Mouse (Mus musculus): ENCODE measurements around the gene Trrap.

Gene Trrap

DNA sequence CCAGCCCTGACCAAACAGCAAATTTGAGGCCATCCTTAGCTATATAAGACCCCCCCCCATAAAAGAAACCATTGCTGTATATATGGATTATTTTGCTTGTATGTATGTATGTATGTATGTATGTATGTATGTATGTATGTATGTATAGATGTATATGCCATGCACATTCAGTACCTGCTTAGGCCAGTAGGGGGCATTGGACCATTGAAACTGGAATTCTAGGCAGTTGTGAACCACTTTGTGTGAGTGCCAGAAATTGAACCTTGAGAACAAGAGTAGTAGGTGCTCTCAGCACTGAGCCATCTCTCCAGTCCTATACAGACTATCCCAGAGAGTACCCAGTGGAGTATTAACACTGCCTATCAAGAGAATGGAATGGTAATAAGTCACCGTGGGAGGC lies 104.2 kb downstream of the Trrap start:
- no peak for DNase-seq (ENCODE audit: low spot score in 2 of 2)

- DNase-seq (ENCODE audit: low spot score in 2 of 2) = no peak
Observed at GRCm38 (mm10) chr5:144872326-144872725, 104.8 kb downstream of the Trrap start.

GRCm38 (mm10) chr5:144872867-144873266 lies 105.3 kb downstream of the Trrap start:
- DNase-seq (ENCODE audit: low spot score in 2 of 2) = no peak

GRCm38 (mm10) chr5:144875227-144875626 lies 107.7 kb downstream of the Trrap start:
- no peak for DNase-seq (ENCODE audit: low spot score in 2 of 2)

GRCm38 (mm10) chr5:144875892-144876291 lies 108.4 kb downstream of the Trrap start:
- DNase-seq (ENCODE audit: low spot score in 2 of 2) = peak; percentile 71 to 74

DNA sequence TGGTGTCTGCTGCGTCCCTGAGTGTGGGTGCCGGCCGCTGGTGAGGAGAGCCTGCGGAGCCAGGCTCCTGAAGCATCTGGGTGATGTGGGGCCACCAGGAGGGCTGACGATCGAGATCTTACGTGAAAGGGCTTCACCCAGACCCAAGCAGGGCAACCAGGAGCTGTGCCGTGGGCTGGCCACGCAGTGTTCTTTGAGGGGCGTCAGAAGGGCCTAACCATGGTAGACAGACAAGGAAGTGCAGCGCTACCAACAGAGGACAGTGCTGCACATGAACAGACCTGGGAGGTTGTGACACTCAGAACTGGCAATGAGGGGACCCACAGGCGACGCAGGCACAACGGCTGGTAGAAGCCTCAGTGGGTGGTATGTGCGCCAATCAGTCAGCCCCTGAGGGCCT lies 109.5 kb downstream of the Trrap start:
- DNase-seq (ENCODE audit: low spot score in 2 of 2) = no peak

- peak; percentile 29 to 30 for DNase-seq (ENCODE audit: low spot score in 2 of 2)
Observed at GRCm38 (mm10) chr5:144881670-144882399, 114.3 kb downstream of the Trrap start.

GRCm38 (mm10) chr5:144884629-144885217 lies 117.2 kb downstream of the Trrap start:
- peak; percentile 26 to 52 for DNase-seq (ENCODE audit: low spot score in 2 of 2)

DNA sequence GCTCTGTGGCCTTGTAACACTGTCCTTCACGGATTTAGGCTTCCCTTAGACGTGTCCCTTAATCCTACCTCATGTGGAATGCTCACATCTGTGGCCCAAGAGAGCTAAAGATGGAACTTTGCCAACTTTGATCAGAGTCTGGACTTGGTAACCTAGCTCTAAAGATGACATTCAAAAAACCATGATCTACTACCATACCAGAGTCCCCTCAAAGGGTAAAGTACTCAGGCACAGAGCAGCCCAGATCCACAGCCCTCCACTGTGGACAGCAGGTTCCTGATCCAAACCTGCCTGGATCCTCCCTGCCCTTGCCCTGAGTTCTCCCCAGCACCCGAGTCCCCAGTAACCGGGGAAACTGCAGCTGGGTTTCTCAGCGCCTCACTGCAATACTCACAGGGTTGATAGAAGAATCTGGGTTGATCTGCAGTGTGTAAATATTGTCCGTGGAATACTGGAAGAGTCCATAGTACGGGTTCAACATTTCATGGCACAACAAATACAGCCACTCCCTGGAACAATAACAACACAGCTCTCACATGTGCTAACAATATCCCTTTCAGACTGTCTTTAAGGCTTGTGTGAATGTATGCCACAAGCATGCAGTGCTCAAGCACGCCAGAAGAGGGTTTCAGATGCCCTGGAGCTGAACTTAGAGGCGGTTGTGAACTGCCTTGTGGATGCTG lies 118.6 kb downstream of the Trrap start:
- DNase-seq (ENCODE audit: low spot score in 2 of 2) = no peak

DNA sequence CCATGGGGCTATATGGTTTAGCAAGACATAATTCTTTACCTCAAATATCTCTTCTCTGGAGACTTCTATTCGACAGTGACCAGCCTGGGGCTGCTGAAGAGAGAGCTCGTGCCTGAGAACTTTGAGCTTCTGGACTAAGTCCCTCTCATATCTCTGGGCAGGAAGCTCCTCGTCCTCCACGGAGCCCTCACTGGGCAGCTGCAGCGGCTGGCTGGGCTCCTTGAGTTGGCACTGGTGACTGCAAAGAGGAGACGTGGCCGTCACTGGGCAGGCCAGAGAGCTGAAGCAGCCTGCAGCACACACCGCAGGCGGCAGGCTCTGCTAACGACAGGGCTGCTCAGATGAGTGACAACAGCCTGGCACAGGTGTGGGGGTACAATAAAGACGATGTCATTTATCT lies 123.7 kb downstream of the Trrap start:
- DNase-seq (ENCODE audit: low spot score in 2 of 2) = no peak

GRCm38 (mm10) chr5:144897881-144898280 lies 130.3 kb downstream of the Trrap start:
- DNase-seq (ENCODE audit: low spot score in 2 of 2) = no peak

- no peak for DNase-seq (ENCODE audit: low spot score in 2 of 2)
Observed at GRCm38 (mm10) chr5:144898448-144899052, 131.0 kb downstream of the Trrap start.

- DNase-seq (ENCODE audit: low spot score in 2 of 2) = no peak
Observed at GRCm38 (mm10) chr5:144901035-144901434, 133.5 kb downstream of the Trrap start.

DNA sequence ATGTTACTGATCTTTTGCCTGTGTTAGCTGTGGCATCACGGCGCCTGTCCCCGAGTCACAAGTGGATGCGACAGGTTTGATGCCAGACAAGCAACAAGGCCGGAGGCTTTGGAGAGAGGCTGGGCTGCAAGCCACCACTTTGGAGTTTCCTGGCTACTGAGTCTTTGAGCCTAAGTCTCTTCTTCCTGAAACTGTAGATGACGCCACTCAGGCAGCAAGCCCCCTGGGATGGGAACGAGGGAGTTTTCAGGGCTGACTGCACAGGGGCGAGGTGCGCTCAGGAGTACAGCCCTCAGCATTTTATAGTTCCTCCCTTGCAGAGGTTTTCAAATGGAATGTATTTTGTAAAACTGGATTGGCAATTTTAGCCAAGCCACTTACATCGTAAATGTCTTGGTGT lies 134.3 kb downstream of the Trrap start:
- no peak for DNase-seq (ENCODE audit: low spot score in 2 of 2)

GRCm38 (mm10) chr5:144904356-144905134 lies 137.0 kb downstream of the Trrap start:
- no peak for DNase-seq (ENCODE audit: low spot score in 2 of 2)

DNA sequence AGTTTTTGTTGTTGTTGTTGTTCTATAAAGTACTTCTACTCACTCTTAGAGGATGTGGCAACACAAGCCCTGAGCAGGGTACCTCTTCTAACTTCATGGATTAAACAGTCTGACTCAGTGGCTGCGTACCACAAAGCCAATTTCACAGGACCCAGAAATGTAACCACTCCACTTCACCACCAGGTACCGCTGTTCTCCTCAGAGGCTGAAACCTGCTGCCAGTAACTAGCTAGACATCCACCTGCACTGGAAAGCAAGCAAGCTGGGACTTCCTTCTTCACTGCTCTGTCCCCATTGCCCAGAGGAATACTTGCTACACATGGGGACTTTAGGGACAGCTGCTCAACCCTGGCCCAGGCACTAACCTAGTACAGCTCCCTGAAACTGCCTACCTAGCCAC lies 140.1 kb downstream of the Trrap start:
- no peak for DNase-seq (ENCODE audit: low spot score in 2 of 2)

Measured in frontal cortex, postnatal 36 days (tissue).